Mouse (Mus musculus): ENCODE measurements around the gene Fam3c. TPM values are rescaled to one million over a fixed set of nuclear protein-coding genes. Genes with fewer than 3 reads are reported as not detected.

The Fam3c gene
- polyA plus RNA-seq (2015; fragmentation: Nextera tagmentation; extraction: Ambion mirVana): 38.1 and 41.8 TPM in 2 replicates

DNA sequence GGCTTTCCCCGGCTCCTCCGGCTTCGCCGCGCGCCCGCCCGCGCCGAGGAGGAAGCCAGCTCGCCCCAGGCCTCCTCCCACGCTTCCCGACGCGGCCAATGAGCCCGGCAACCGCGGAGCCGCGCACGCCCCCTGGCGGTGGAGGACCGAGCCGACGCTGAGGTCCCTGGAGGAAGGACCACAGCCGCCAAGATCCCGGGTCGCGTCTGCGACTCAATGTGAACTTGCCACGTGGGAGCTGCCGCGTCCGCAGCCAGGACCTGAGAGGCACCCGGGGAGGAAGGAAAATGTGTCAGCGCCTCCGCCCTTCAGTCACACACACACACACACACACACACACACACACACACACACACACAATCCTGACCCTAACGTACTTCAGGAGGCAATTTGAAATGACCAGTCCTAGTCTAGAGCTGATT, at the start of gene Fam3c:
Fam3c (minus strand) TSS at position 158 of the 422 bp plus-strand sequence.
- WGBS: 0% methylated on average over 38 of the region's 38 CpGs
- peak; percentile 98 for ATAC-seq
- no peaks in the 10 kb centered on the region for H3K27me3 ChIP-seq
- H3K4me2 ChIP-seq (replicated peaks): peak within 1 kb of the TSS; percentile 54
- peak within 1 kb of the TSS; percentile 88 for H3K9ac ChIP-seq (replicated peaks)
- peak within 1 kb of the TSS; percentile 70 for H3K4me3 ChIP-seq (replicated peaks)
- 0 out of 2 replicates have a peak, but pooled peaks cover 14% of the 10 kb centered on the region for H3K4me1 ChIP-seq (replicated peaks)
- H3K27ac ChIP-seq: peak within 1 kb of the TSS; percentile 85
- no peaks in the 10 kb centered on the region for H3K36me3 ChIP-seq
- no peaks in the 10 kb centered on the region for H3K9me3 ChIP-seq

DNA sequence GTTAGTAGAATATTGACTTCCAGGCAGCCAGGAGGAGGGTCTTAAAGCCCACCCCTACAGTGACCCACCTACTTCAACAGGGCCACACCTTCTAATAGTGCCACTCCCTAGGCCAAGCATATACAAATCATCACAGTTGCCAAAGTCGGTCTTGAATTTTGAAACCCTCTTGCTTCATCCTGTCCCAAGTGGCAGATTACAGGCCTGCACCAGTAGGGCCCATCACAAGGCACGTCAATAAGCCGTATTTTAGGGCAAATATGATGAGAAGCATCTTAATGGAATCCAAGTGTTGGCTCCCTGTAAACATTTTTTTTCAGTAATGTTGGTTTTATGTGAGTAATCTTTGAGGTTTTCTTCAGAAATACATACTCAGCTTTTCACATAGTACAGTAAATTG, 49.0 kb upstream of the Fam3c start:
- Histone ChIP-seq H3K27me3 (no peaks in the 10 kb centered on the region), H3K36me3 (no peaks in the 10 kb centered on the region), H3K4me2 (replicated peaks) (no peak overlapping the region), H3K27ac (no peak overlapping the region), H3K9ac (replicated peaks) (no peak overlapping the region), H3K9me3 (no peaks in the 10 kb centered on the region), H3K4me3 (replicated peaks) (no peak overlapping the region), H3K4me1 (replicated peaks) (no peaks in the 10 kb centered on the region)
- ATAC-seq: no peak
- WGBS: 91% methylated on average over 3 of the region's 3 CpGs

DNA sequence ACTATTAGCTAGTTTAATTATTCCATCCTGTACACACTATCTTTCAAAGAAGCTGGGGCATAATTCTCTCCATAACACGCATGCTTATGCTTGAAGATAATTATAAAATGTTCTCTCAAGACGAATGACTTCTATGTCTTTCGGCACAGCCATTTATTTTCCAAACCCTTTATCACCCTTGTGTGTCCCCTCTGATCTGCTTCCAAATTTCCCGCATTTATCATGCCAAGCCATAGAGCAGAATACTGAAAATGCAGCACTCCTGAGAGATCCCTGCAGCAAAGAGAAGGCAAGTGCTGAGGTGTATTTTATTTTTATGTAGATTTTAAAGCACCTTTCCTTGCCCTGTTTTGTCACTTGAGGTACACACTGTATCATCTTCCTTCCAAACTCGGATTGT, 47.7 kb upstream of the Fam3c start:
- H3K9me3 ChIP-seq: no peaks in the 10 kb centered on the region
- H3K36me3 ChIP-seq: no peaks in the 10 kb centered on the region
- no peak overlapping the region for H3K27ac ChIP-seq
- H3K4me1 ChIP-seq (replicated peaks): no peaks in the 10 kb centered on the region
- no peak overlapping the region for H3K4me2 ChIP-seq (replicated peaks)
- 91% methylated on average over 5 of the region's 5 CpGs for WGBS
- ATAC-seq: no peak
- H3K4me3 ChIP-seq (replicated peaks): no peak overlapping the region
- H3K9ac ChIP-seq (replicated peaks): no peak overlapping the region
- no peaks in the 10 kb centered on the region for H3K27me3 ChIP-seq

- Histone ChIP-seq H3K27ac (no peak overlapping the region), H3K4me1 (replicated peaks) (no peaks in the 10 kb centered on the region), H3K9me3 (no peaks in the 10 kb centered on the region), H3K36me3 (no peaks in the 10 kb centered on the region), H3K4me3 (replicated peaks) (no peak overlapping the region), H3K9ac (replicated peaks) (no peak overlapping the region), H3K27me3 (no peaks in the 10 kb centered on the region), H3K4me2 (replicated peaks) (no peak overlapping the region)
- WGBS: 52% methylated on average over 9 of the region's 9 CpGs
- ATAC-seq: no peak
These were observed 47.3 kb upstream of the Fam3c start for GRCm38 (mm10) chr6:22403317-22403716.

GRCm38 (mm10) chr6:22402548-22403164, 46.6 kb upstream of the Fam3c start:
- WGBS: 77% methylated on average over 13 of the region's 13 CpGs
- H3K27me3 ChIP-seq: no peaks in the 10 kb centered on the region
- H3K4me1 ChIP-seq (replicated peaks): no peaks in the 10 kb centered on the region
- no peaks in the 10 kb centered on the region for H3K9me3 ChIP-seq
- H3K4me3 ChIP-seq (replicated peaks): no peak overlapping the region
- ATAC-seq: no peak
- H3K9ac ChIP-seq (replicated peaks): no peak overlapping the region
- H3K27ac ChIP-seq: no peak overlapping the region
- no peak overlapping the region for H3K4me2 ChIP-seq (replicated peaks)
- no peaks in the 10 kb centered on the region for H3K36me3 ChIP-seq

- Histone ChIP-seq H3K9ac (replicated peaks) (no peak overlapping the region), H3K27ac (no peak overlapping the region), H3K9me3 (no peaks in the 10 kb centered on the region), H3K36me3 (no peaks in the 10 kb centered on the region), H3K4me2 (replicated peaks) (no peak overlapping the region), H3K27me3 (no peaks in the 10 kb centered on the region), H3K4me3 (replicated peaks) (no peak overlapping the region), H3K4me1 (replicated peaks) (no peaks in the 10 kb centered on the region)
- 86% methylated on average over 5 of the region's 5 CpGs for WGBS
- ATAC-seq: no peak
These were observed 46.0 kb upstream of the Fam3c start for GRCm38 (mm10) chr6:22402037-22402436.

DNA sequence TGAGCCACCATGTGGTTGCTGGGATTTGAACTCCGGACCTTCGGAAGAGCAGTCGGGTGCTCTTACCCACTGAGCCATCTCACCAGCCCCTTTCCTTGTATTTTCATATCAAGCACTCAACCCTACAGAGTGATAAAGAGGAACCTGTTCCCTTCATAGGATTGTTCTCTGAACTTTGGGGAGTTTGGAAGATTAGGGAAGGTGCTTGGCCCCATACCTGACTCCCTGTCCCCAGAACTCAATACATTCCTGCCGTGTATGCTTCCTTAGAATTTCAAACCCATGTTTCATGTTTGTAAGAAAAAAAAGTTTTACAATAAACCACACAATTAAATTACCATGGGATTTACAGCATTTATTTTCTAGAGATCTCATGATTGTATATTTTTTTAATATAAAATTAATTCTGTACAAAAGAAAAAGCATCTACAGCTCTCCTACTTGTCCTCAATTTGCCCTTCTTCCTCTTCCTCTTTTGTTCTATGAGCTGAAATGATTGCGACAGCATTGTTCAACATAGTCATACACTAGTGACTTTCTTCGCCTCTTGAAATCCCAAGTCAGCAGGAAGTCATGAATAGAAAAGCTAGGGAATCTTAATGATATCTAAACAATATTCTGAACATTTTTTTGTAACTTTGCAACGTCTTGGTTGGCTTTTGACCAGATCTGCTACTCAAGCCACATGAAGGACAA, 42.2 kb upstream of the Fam3c start:
- Histone ChIP-seq H3K27ac (no peak overlapping the region), H3K4me2 (replicated peaks) (no peak overlapping the region), H3K4me3 (replicated peaks) (no peak overlapping the region), H3K36me3 (no peaks in the 10 kb centered on the region), H3K9ac (replicated peaks) (no peak overlapping the region), H3K4me1 (replicated peaks) (no peaks in the 10 kb centered on the region), H3K9me3 (no peaks in the 10 kb centered on the region), H3K27me3 (no peaks in the 10 kb centered on the region)
- 86% methylated on average over 7 of the region's 7 CpGs for WGBS
- no peak for ATAC-seq

DNA sequence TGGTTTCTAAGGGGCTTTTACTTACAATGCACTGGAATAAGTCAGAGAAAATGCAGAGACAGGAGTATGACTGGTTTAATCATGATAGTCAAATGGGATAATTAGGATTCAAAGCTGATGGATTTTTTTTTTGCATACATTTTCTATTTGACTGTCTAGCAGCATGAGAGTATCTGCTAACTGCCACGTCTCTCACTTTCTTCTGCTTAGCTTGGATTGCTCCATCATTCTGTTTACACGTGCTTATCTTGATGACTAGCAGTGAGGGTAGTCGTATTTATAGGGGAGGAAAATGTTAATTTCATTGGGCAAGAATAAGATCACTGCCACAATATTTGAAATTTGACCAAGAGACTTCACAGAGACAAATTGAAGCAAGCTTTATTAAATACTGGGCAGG, 39.2 kb upstream of the Fam3c start:
- 71% methylated on average over 3 of the region's 3 CpGs for WGBS
- no peak for ATAC-seq

GRCm38 (mm10) chr6:22390654-22391365, 34.8 kb upstream of the Fam3c start:
- Histone ChIP-seq H3K4me1 (replicated peaks) (no peaks in the 10 kb centered on the region), H3K36me3 (no peaks in the 10 kb centered on the region), H3K4me3 (replicated peaks) (no peak overlapping the region), H3K9me3 (no peaks in the 10 kb centered on the region), H3K9ac (replicated peaks) (no peak overlapping the region), H3K4me2 (replicated peaks) (no peak overlapping the region), H3K27me3 (no peaks in the 10 kb centered on the region), H3K27ac (no peak overlapping the region)
- 83% methylated on average over 13 of the region's 13 CpGs for WGBS
- ATAC-seq: no peak

More for the DNA sequence above, 39.2 kb upstream of the Fam3c start:
- H3K4me3 ChIP-seq (replicated peaks): no peak overlapping the region
- H3K27me3 ChIP-seq: no peaks in the 10 kb centered on the region
- no peaks in the 10 kb centered on the region for H3K9me3 ChIP-seq
- H3K36me3 ChIP-seq: no peaks in the 10 kb centered on the region
- H3K4me1 ChIP-seq (replicated peaks): no peaks in the 10 kb centered on the region
- no peak overlapping the region for H3K27ac ChIP-seq
- no peak overlapping the region for H3K4me2 ChIP-seq (replicated peaks)
- no peak overlapping the region for H3K9ac ChIP-seq (replicated peaks)

DNA sequence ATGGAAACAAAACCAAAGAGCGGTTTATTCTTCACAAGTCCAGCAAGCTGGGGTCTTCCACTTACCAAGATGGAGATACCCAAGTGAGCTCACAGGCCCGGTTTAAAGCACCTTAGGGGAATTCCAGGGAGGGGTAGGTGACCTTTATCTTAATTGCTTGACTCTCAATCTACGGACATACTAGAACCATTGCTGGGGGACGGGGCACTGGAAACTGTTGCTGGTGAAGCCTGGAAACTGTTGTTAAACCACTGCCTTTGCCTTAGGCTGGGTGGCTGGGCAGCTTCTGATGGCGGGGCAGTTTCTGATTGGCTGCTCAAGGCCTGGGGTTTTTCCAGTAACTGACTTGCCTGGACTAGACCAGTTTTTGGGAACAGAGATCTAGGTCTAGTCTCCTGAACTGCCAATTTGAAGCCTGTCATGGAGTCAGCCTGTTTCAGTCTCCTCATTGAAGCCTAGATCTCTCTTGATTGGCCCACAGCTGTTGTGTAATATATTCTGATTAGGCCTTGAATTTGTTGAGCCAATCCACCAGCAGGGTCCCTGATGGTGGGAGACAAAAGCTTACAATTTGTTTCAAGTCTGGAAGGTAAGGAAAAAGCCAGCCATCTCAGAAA, 29.3 kb upstream of the Fam3c start:
- WGBS: 89% methylated on average over 5 of the region's 5 CpGs
- no peak for ATAC-seq
- H3K4me2 ChIP-seq (replicated peaks): no peak overlapping the region
- H3K27me3 ChIP-seq: no peaks in the 10 kb centered on the region
- H3K9me3 ChIP-seq: no peaks in the 10 kb centered on the region
- H3K9ac ChIP-seq (replicated peaks): no peak overlapping the region
- no peaks in the 10 kb centered on the region for H3K4me1 ChIP-seq (replicated peaks)
- H3K4me3 ChIP-seq (replicated peaks): no peak overlapping the region
- no peak overlapping the region for H3K27ac ChIP-seq
- H3K36me3 ChIP-seq: no peaks in the 10 kb centered on the region

DNA sequence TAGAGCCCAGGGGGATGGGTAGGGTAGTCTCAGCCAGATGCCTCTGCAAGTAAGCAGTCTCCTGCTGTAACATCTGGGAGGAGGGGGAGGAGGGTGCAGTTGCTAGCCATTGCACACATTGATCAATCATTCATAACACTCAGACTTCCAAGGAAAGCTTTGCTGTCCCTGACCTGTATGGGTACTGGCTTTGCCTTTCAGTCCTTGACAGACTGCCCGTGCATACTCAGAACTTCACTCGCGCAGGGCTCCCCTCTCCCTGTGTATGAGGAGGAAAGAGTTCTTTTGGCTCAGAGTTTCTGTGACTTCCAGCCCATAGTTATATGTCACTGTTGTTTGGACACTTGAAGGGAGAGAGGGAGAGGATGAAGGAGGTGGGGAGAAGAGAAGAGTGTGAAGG, 24.2 kb upstream of the Fam3c start:
- ATAC-seq: no peak
- Histone ChIP-seq H3K9me3 (no peaks in the 10 kb centered on the region), H3K27me3 (no peaks in the 10 kb centered on the region), H3K27ac (no peak overlapping the region), H3K9ac (replicated peaks) (no peak overlapping the region), H3K4me3 (replicated peaks) (no peak overlapping the region), H3K4me2 (replicated peaks) (no peak overlapping the region), H3K36me3 (no peaks in the 10 kb centered on the region), H3K4me1 (replicated peaks) (no peaks in the 10 kb centered on the region)
- 95% methylated on average over 3 of the region's 3 CpGs for WGBS

DNA sequence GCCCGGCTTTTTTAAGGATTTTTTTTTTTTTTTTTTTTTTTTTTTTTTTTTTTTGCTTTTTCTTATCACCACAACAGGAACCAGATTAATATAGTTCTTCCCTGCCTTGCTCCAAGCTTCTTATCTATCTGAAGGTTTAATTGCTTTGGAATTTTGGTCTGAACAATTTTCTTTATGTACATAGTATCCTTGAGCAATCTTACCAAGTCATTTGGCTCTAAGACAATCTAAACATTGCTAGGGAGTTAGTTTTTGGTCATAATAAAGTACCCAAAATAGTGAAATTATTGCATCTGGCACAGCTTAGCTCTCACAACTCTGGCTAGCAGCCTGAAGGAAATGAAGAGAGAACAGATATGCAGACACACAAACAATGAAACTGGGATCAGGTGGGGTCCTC, 23.8 kb upstream of the Fam3c start:
- H3K9me3 ChIP-seq: no peaks in the 10 kb centered on the region
- H3K4me2 ChIP-seq (replicated peaks): no peak overlapping the region
- no peak overlapping the region for H3K27ac ChIP-seq
- H3K36me3 ChIP-seq: no peaks in the 10 kb centered on the region
- no peak overlapping the region for H3K9ac ChIP-seq (replicated peaks)
- ATAC-seq: no peak
- 86% methylated on average over 1 of the region's 1 CpGs for WGBS
- H3K27me3 ChIP-seq: no peaks in the 10 kb centered on the region
- no peaks in the 10 kb centered on the region for H3K4me1 ChIP-seq (replicated peaks)
- no peak overlapping the region for H3K4me3 ChIP-seq (replicated peaks)
